Mouse (Mus musculus) bone marrow macrophage, adult 2 months (primary cell): Measurements from ENCODE around the gene Lpo.

Experiments used
- CTCF ChIP-seq: IDR thresholded peaks from 2 replicates; pipeline ENCODE4 v1.5.1; 2012; ENCODE audit warnings: low read depth, mild to moderate bottlenecking, low read length, moderate library complexity
- POLR2A ChIP-seq: IDR thresholded peaks from 2 replicates; pipeline ENCODE4 v1.6.1; 2012; ENCODE audit warnings: mild to moderate bottlenecking, low read depth, low read length, borderline replicate concordance

DNA sequence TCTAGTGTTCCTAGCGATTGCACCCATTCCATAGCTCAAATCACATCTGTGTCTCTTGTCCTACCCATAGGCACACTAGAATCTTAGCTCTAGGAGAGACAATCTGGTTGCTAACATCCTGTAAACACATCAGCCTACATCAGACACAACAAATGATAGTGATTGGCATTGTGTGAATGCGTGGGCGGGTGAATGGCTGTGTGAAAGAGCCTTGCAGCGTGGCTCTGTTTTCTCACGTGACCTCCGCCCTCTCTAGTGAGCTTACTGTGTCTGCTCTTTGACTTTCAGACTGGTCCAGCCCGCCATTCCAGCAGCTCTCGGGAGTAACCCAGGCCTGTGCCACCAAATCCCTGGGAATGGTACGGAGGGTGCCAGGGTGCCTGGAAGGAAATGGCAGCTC lies 32.3 kb upstream of the Lpo start:
- TF ChIP-seq CTCF, result no peak
- no peak for TF ChIP-seq POLR2A
